Mouse (Mus musculus): ENCODE measurements around the gene Spc25.

GRCm38 (mm10) chr2:69248221-69248755 lies 42.3 kb upstream of the Spc25 start:
- TF ChIP-seq ELF1 (IDR thresholded peaks at IDR 0.05; ENCODE audit: low read depth, low read length) (no peak), CHD2 (IDR thresholded peaks at IDR 0.05; ENCODE audit: low read length) (no peak), ETS1 (IDR thresholded peaks at IDR 0.05; ENCODE audit: low read depth, low read length) (no peak), MAX (IDR thresholded peaks at IDR 0.05; ENCODE audit: low read length) (no peak), ZNF384 (IDR thresholded peaks at IDR 0.05; ENCODE audit: low read depth, low read length) (no peak), RCOR1 (IDR thresholded peaks at IDR 0.05; ENCODE audit: low read depth, low read length) (no peak), MXI1 (IDR thresholded peaks at IDR 0.05; ENCODE audit: low read depth, low read length) (no peak), USF1 (IDR thresholded peaks at IDR 0.05; ENCODE audit: low read depth, low read length) (no peak), POLR2A (IDR thresholded peaks at IDR 0.05; ENCODE audit: control insufficient read depth in 1 of 2, insufficient read depth in 1 of 2, low read depth in 1 of 2, low read length in 2 of 2, poor library complexity in 1 of 2) (no peak), CTCF (IDR thresholded peaks at IDR 0.05 in 2 of 3, conservative IDR thresholded peaks at IDR 0.05 in 1 of 3; ENCODE audit: control insufficient read depth in 1 of 3, insufficient read depth in 1 of 3, low read depth in 2 of 3, low read length in 3 of 3, poor library complexity in 1 of 3, severe bottlenecking in 1 of 3) (no peak), TBP (IDR thresholded peaks at IDR 0.05; ENCODE audit: low read depth, low read length) (no peak), EP300 (IDR thresholded peaks at IDR 0.05; ENCODE audit: low read depth in 1 of 2, low read length in 2 of 2) (no peak), MEF2A (IDR thresholded peaks at IDR 0.05; ENCODE audit: extremely low read depth, insufficient replicate concordance, low read depth, low read length, poor library complexity, severe bottlenecking) (no peak), BHLHE40 (IDR thresholded peaks at IDR 0.05; ENCODE audit: borderline replicate concordance, low read depth, low read length) (no peak)

Data from MEL (cell line).